Mouse (Mus musculus): Measurements from ENCODE around the gene Tmem238. TPM values are rescaled to one million over a fixed set of nuclear protein-coding genes. Genes with fewer than 3 reads are reported as not detected.

Gene Tmem238
- polyA plus RNA-seq, 1 experiment from 2014 or later = 0.67 TPM

- 48% methylated on average over 20 of the region's 20 CpGs for WGBS (ENCODE audit: missing documents)
- H3K4me3 ChIP-seq (ENCODE audit: inconsistent target) = no peak overlapping the region
- no peaks in the 10 kb centered on the region for H3K36me3 ChIP-seq (ENCODE audit: inconsistent target)
- no peaks in the 10 kb centered on the region for H3K79me2 ChIP-seq (ENCODE audit: inconsistent target)
- H3K27ac ChIP-seq = no peak overlapping the region
Observed at GRCm38 (mm10) chr7:4777851-4778637, 11.4 kb downstream of the Tmem238 start.

- H3K36me3 ChIP-seq (ENCODE audit: inconsistent target) = no peaks in the 10 kb centered on the region
- no peaks in the 10 kb centered on the region for H3K79me2 ChIP-seq (ENCODE audit: inconsistent target)
- 6% methylated on average over 39 of the region's 56 CpGs for WGBS (ENCODE audit: missing documents)
- H3K27ac ChIP-seq = no peak overlapping the region
- H3K4me3 ChIP-seq (ENCODE audit: inconsistent target) = no peak overlapping the region
Observed at GRCm38 (mm10) chr7:4776861-4777830, 12.3 kb downstream of the Tmem238 start.

- H3K36me3 ChIP-seq (ENCODE audit: inconsistent target) = no peaks in the 10 kb centered on the region
- H3K4me3 ChIP-seq (ENCODE audit: inconsistent target) = no peak overlapping the region
- no peaks in the 10 kb centered on the region for H3K79me2 ChIP-seq (ENCODE audit: inconsistent target)
- H3K27ac ChIP-seq = no peak overlapping the region
- 71% methylated on average over 10 of the region's 10 CpGs for WGBS (ENCODE audit: missing documents)
Observed at GRCm38 (mm10) chr7:4776131-4776530, 13.3 kb downstream of the Tmem238 start.

GRCm38 (mm10) chr7:4771202-4771601 is 18.3 kb downstream of the Tmem238 start, which contains the start of gene Fam71e2:
Gene Fam71e2 (minus strand): TSS chr7:4771302.
- no peaks in the 10 kb centered on the region for H3K79me2 ChIP-seq (ENCODE audit: inconsistent target)
- 69% methylated on average over 3 of the region's 5 CpGs for WGBS (ENCODE audit: missing documents)
- H3K27ac ChIP-seq = no peak within 1 kb of the TSS
- H3K36me3 ChIP-seq (ENCODE audit: inconsistent target) = no peaks in the 10 kb centered on the region
- no peak within 1 kb of the TSS for H3K4me3 ChIP-seq (ENCODE audit: inconsistent target)

GRCm38 (mm10) chr7:4764946-4765710 is 24.3 kb downstream of the Tmem238 start:
- H3K27ac ChIP-seq = no peak overlapping the region
- 52% methylated on average over 4 of the region's 4 CpGs for WGBS (ENCODE audit: missing documents)
- no peaks in the 10 kb centered on the region for H3K36me3 ChIP-seq (ENCODE audit: inconsistent target)

GRCm38 (mm10) chr7:4759670-4760069 is 29.8 kb downstream of the Tmem238 start:
- WGBS (ENCODE audit: missing documents) = 43% methylated on average over 1 of the region's 1 CpGs
- no peaks in the 10 kb centered on the region for H3K36me3 ChIP-seq (ENCODE audit: inconsistent target)
- H3K27ac ChIP-seq = no peak overlapping the region
- H3K79me2 ChIP-seq (ENCODE audit: inconsistent target) = no peaks in the 10 kb centered on the region
- H3K4me3 ChIP-seq (ENCODE audit: inconsistent target) = no peak overlapping the region

More at GRCm38 (mm10) chr7:4764946-4765710, 24.3 kb downstream of the Tmem238 start:
- Histone ChIP-seq H3K4me3 (ENCODE audit: inconsistent target) (no peak overlapping the region), H3K79me2 (ENCODE audit: inconsistent target) (no peaks in the 10 kb centered on the region)

GRCm38 (mm10) chr7:4752821-4753570 is 36.5 kb downstream of the Tmem238 start, which contains the start of gene Cox6b2:
Gene Cox6b2 (minus strand): TSS chr7:4753094.
- Histone ChIP-seq H3K4me3 (ENCODE audit: inconsistent target) (no peak within 1 kb of the TSS), H3K36me3 (ENCODE audit: inconsistent target) (no peaks in the 10 kb centered on the region), H3K27ac (no peak within 1 kb of the TSS), H3K79me2 (ENCODE audit: inconsistent target) (no peaks in the 10 kb centered on the region)
- 16% methylated on average over 23 of the region's 24 CpGs for WGBS (ENCODE audit: missing documents)

GRCm38 (mm10) chr7:4751971-4752820 is 37.3 kb downstream of the Tmem238 start:
- Histone ChIP-seq H3K4me3 (ENCODE audit: inconsistent target) (no peak overlapping the region), H3K79me2 (ENCODE audit: inconsistent target) (no peaks in the 10 kb centered on the region), H3K36me3 (ENCODE audit: inconsistent target) (peaks cover under 1% of the 10 kb centered on the region; the same call in 1 of the 2 replicates), H3K27ac (no peak overlapping the region)
- WGBS (ENCODE audit: missing documents) = 10% methylated on average over 23 of the region's 30 CpGs

- no peak overlapping the region for H3K27ac ChIP-seq
- H3K36me3 ChIP-seq (ENCODE audit: inconsistent target) = peaks cover 16% of the 10 kb centered on the region; the same call in 1 of the 2 replicates
- 97% methylated on average over 2 of the region's 2 CpGs for WGBS (ENCODE audit: missing documents)
Observed at GRCm38 (mm10) chr7:4749169-4749568, 40.3 kb downstream of the Tmem238 start.

GRCm38 (mm10) chr7:4748321-4748720 is 41.1 kb downstream of the Tmem238 start:
- H3K4me3 ChIP-seq (ENCODE audit: inconsistent target) = no peak overlapping the region
- 79% methylated on average over 4 of the region's 4 CpGs for WGBS (ENCODE audit: missing documents)
- peaks cover 16% of the 10 kb centered on the region; the same call in 1 of the 2 replicates for H3K36me3 ChIP-seq (ENCODE audit: inconsistent target)
- no peak overlapping the region for H3K27ac ChIP-seq
- no peaks in the 10 kb centered on the region for H3K79me2 ChIP-seq (ENCODE audit: inconsistent target)

More at GRCm38 (mm10) chr7:4749169-4749568, 40.3 kb downstream of the Tmem238 start:
- no peak overlapping the region for H3K4me3 ChIP-seq (ENCODE audit: inconsistent target)
- no peaks in the 10 kb centered on the region for H3K79me2 ChIP-seq (ENCODE audit: inconsistent target)

- Histone ChIP-seq H3K36me3 (ENCODE audit: inconsistent target) (peaks cover 20% of the 10 kb centered on the region; the same call in 1 of the 2 replicates), H3K79me2 (ENCODE audit: inconsistent target) (no peaks in the 10 kb centered on the region), H3K4me3 (ENCODE audit: inconsistent target) (no peak overlapping the region), H3K27ac (no peak overlapping the region)
- 91% methylated on average over 9 of the region's 9 CpGs for WGBS (ENCODE audit: missing documents)
Observed at GRCm38 (mm10) chr7:4747156-4747899, 42.1 kb downstream of the Tmem238 start.

- 96% methylated on average over 20 of the region's 22 CpGs for WGBS (ENCODE audit: missing documents)
- Histone ChIP-seq H3K27ac (no peak overlapping the region), H3K36me3 (ENCODE audit: inconsistent target) (peaks cover 24% of the 10 kb centered on the region; the same call in 1 of the 2 replicates), H3K4me3 (ENCODE audit: inconsistent target) (no peak overlapping the region), H3K79me2 (ENCODE audit: inconsistent target) (no peaks in the 10 kb centered on the region)
Observed at GRCm38 (mm10) chr7:4746326-4746980, 43.0 kb downstream of the Tmem238 start.
